Mouse (Mus musculus) forebrain, embryonic 14.5 days (tissue): ENCODE results near the gene Prr12. TPM values are rescaled to one million over a fixed set of nuclear protein-coding genes. Genes with fewer than 3 reads are reported as not detected.
A peak's percentile ranks its signal among the peaks of the same experiment; 100 is the strongest.

ENCODE experiments used
- ATAC-seq: fragments of 200-750 bp; cut with Nextera tagmentation; 2 replicates; pipeline ENCODE4 v1.8.0; 2017; ENCODE audit warnings: mild to moderate bottlenecking, moderate library complexity
- DNase-seq: peaks from one replicate; pipeline ENCODE4 v3.0.0-alpha.2; 2015; ENCODE audit warnings: low spot score
- H3K27ac ChIP-seq: fragments of 300-500 bp; sonication (generic); 2 replicates; pipeline ENCODE4 v1.5.1; 2014; ENCODE audit warnings: low read depth, mild to moderate bottlenecking, control low read depth, low read length, moderate library complexity
- H3K27me3 ChIP-seq: fragments of 300-500 bp; sonication (generic); replicated peaks from 2 replicates; pipeline ENCODE4 v1.6.1; 2014; ENCODE audit warnings: low read length, control low read depth, mixed read lengths; ENCODE audit not compliant: control insufficient read depth, insufficient read depth
- H3K36me3 ChIP-seq: fragments of 300-500 bp; sonication (generic); 2 replicates; pipeline ENCODE4 v1.6.1; 2014; ENCODE audit warnings: low read length, control low read depth; ENCODE audit not compliant: control insufficient read depth, insufficient read depth
- H3K4me1 ChIP-seq: fragments of 300-500 bp; sonication (generic); 2 replicates; pipeline ENCODE4 v1.6.1; 2014; ENCODE audit warnings: antibody characterized with exemption, low read length, control low read depth; ENCODE audit not compliant: control insufficient read depth, insufficient read depth
- H3K4me2 ChIP-seq: fragments of 300-500 bp; sonication (generic); 2 replicates; pipeline ENCODE4 v1.6.1; 2014; ENCODE audit warnings: mild to moderate bottlenecking, control low read depth, low read length
- H3K4me3 ChIP-seq: fragments of 300-500 bp; sonication (generic); 2 replicates; pipeline ENCODE4 v1.5.1; 2014; ENCODE audit warnings: low read depth, low read length, control low read depth
- H3K9ac ChIP-seq: fragments of 300-500 bp; sonication (generic); 2 replicates; pipeline ENCODE4 v1.6.1; 2014; ENCODE audit warnings: mild to moderate bottlenecking, low read length, control low read depth, moderate library complexity
- H3K9me3 ChIP-seq: fragments of 300-500 bp; sonication (generic); replicated peaks from 2 replicates; pipeline ENCODE4 v1.6.1; 2016; ENCODE audit warnings: low read length, control low read depth, mixed read lengths; ENCODE audit not compliant: control insufficient read depth
- WGBS: fragments of 180-500 bp; shearing (Covaris S2); extraction: QIAGEN DNeasy Blood & Tissue Kit; methylation state at CpG from one replicate; pipeline ENCODE4 v1.1.7; 2014; 5-methylcytosine and 5-hydroxymethylcytosine counted together
- polyA plus RNA-seq: library from polyadenylated mRNA; unstranded; fragments of >200 nt; fragmentation: Nextera tagmentation; extraction: Ambion mirVana; gene quantifications from 2 replicates; pipeline ENCODE4 v1.2.1, GENCODE M21; 2014

Gene Prr12
- polyA plus RNA-seq, 1 experiment from 2014 or later: 13.6 TPM

DNA sequence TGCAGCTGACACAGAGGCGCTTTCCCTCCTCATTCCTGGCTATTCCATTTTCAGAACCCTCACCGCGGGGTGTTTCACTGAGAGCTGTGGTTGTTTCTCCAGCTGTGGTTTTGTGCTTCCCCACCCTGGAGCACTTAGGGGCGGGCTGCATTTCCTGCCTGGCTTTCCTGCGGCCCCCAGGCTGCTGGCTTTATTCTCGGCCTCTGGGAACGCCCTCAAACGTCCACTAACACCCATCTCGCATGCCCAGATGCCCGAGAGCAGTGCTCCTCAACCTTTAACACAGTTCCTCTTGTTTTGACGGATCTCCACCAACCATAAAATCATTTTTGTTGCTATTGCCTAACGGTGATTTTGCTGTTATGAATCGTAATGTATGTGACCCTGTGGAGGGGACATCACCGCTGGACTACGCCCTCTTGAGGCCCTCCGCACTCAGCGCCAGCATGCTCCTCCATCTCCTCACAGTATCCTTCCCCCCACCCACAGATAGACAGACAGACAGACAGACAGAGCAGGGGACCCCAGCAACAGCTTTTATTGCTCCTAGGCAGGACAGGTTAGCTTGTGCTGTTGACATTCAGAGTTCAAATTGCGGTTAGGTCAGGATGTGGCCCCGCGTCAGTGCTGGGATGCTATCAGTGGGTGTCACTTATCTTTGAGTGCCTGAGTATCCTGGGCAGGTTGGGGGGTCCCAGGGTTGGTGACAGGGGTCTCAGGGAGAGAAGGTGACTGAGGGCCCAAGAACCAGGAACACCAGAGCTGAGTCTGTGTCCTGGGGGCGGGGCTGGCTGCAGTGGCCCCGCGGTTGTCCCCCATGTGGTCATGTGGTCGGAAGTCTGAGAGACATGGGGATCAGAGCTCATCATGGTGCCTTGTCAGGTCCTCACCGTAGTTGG, 30.0 kb upstream of the Prr12 start:
- WGBS: 79% methylated on average over 25 of the region's 25 CpGs
- Histone ChIP-seq H3K9ac (no peak overlapping the region), H3K27me3 (no peaks in the 10 kb centered on the region), H3K9me3 (no peaks in the 10 kb centered on the region), H3K4me2 (no peak overlapping the region), H3K36me3 (peaks cover 27% of the 10 kb centered on the region), H3K4me3 (no peak overlapping the region), H3K4me1 (no peaks in the 10 kb centered on the region), H3K27ac (no peak overlapping the region)
- peak; percentile 24 for DNase-seq
- no peak for ATAC-seq

DNA sequence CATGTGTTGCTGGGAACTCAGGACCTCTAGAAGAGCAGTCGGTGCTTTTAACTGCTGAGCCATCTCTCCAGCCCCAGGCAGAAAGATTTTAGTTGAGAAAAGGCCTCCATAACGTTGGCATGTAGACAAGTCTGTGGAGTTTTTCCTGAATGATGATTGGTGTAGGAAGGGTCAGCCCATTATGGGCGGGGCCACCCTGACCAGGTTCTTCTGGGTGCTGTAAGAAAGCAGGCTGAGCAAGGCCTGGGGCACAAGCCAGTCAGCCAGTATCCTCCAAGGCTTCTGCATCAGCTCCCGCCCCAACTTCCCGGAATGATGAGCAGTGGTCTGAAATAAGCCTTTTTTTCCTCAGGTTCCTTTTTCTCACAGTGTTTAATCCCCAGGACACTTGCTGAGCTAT, 28.3 kb upstream of the Prr12 start:
- DNase-seq (no peak), ATAC-seq (no peak)
- no peak overlapping the region for H3K4me2 ChIP-seq
- peaks cover 33% of the 10 kb centered on the region for H3K36me3 ChIP-seq
- no peaks in the 10 kb centered on the region for H3K4me1 ChIP-seq
- H3K27ac ChIP-seq: no peak overlapping the region
- no peak overlapping the region for H3K9ac ChIP-seq
- WGBS: 43% methylated on average over 5 of the region's 5 CpGs
- H3K4me3 ChIP-seq: no peak overlapping the region
- H3K27me3 ChIP-seq: no peaks in the 10 kb centered on the region
- H3K9me3 ChIP-seq: no peaks in the 10 kb centered on the region

- Histone ChIP-seq H3K36me3 (peaks cover 38% of the 10 kb centered on the region), H3K9me3 (no peaks in the 10 kb centered on the region), H3K27me3 (no peaks in the 10 kb centered on the region), H3K9ac (no peak overlapping the region), H3K4me3 (no peak overlapping the region), H3K4me2 (no peak overlapping the region), H3K27ac (no peak overlapping the region), H3K4me1 (no peaks in the 10 kb centered on the region)
- peak; percentile 73 for ATAC-seq
- peak; percentile 92 for DNase-seq
- 2% methylated on average over 10 of the region's 10 CpGs for WGBS
Measured at GRCm38 (mm10) chr7:45079856-45080255, 27.2 kb upstream of the Prr12 start.

DNA sequence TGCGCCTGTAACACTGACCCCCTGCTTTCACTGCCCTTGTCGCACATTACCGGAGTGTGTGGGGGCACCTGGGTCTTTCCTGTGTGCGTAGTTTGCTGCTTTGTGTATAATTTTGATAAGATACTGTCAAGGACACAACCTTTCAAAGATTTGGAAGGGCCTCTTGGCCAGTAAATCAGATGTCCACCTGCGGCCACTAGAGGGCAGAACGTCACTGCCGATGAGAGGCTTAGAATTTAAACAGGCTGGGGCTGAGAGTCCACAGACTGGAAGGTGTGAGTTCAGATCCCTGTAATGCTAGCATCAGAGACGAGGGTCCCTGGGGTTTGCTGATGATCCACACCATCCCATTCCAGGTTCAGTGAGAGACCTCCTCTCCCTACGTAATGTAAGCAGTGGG, 25.8 kb upstream of the Prr12 start:
- no peak for ATAC-seq
- H3K9ac ChIP-seq: no peak overlapping the region
- H3K4me2 ChIP-seq: no peak overlapping the region
- no peaks in the 10 kb centered on the region for H3K27me3 ChIP-seq
- no peak overlapping the region for H3K4me3 ChIP-seq
- no peaks in the 10 kb centered on the region for H3K9me3 ChIP-seq
- 44% methylated on average over 9 of the region's 9 CpGs for WGBS
- H3K36me3 ChIP-seq: peaks cover 39% of the 10 kb centered on the region
- H3K4me1 ChIP-seq: no peaks in the 10 kb centered on the region
- H3K27ac ChIP-seq: no peak overlapping the region
- peak; percentile 77 for DNase-seq

DNA sequence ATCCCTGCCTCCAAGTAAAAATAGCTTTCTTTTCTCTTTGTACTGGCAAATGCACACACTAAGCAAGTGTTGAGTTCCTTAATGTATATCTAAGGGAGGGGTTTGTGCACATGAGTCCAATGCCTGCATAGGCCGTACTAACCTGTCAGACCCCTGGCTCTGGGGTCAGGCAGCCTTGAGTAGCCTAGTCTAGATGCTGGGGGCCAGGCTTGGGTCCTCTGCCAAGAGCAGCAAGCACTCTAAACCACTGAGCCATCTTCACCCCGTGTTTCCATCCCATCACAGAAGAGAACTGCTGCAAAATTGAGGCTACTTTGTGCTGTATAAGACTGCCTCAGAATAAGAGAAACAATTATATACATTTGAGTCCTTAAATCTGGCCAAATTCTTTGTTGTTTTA, 25.1 kb upstream of the Prr12 start:
- Histone ChIP-seq H3K9ac (no peak overlapping the region), H3K4me1 (no peaks in the 10 kb centered on the region), H3K27me3 (no peaks in the 10 kb centered on the region), H3K36me3 (peaks cover 34% of the 10 kb centered on the region), H3K4me2 (no peak overlapping the region), H3K27ac (no peak overlapping the region), H3K4me3 (no peak overlapping the region), H3K9me3 (no peaks in the 10 kb centered on the region)
- no peak for ATAC-seq
- DNase-seq: no peak
- 90% methylated on average over 2 of the region's 2 CpGs for WGBS

- H3K4me2 ChIP-seq: no peak overlapping the region
- 90% methylated on average over 14 of the region's 14 CpGs for WGBS
Measured at GRCm38 (mm10) chr7:45077322-45077721, 24.6 kb upstream of the Prr12 start.

GRCm38 (mm10) chr7:45076501-45076900, 23.8 kb upstream of the Prr12 start:
- no peak overlapping the region for H3K27ac ChIP-seq
- no peak overlapping the region for H3K4me3 ChIP-seq
- DNase-seq (no peak), ATAC-seq (no peak)
- H3K27me3 ChIP-seq: no peaks in the 10 kb centered on the region
- H3K9me3 ChIP-seq: no peaks in the 10 kb centered on the region
- H3K36me3 ChIP-seq: peaks cover 34% of the 10 kb centered on the region
- 91% methylated on average over 30 of the region's 30 CpGs for WGBS
- H3K9ac ChIP-seq: no peak overlapping the region
- no peaks in the 10 kb centered on the region for H3K4me1 ChIP-seq
- no peak overlapping the region for H3K4me2 ChIP-seq

More at GRCm38 (mm10) chr7:45077322-45077721, 24.6 kb upstream of the Prr12 start:
- no peak overlapping the region for H3K4me3 ChIP-seq
- ATAC-seq: no peak
- H3K27ac ChIP-seq: no peak overlapping the region
- no peaks in the 10 kb centered on the region for H3K27me3 ChIP-seq
- H3K4me1 ChIP-seq: no peaks in the 10 kb centered on the region
- H3K9me3 ChIP-seq: no peaks in the 10 kb centered on the region
- no peak for DNase-seq
- H3K9ac ChIP-seq: no peak overlapping the region
- peaks cover 34% of the 10 kb centered on the region for H3K36me3 ChIP-seq

DNA sequence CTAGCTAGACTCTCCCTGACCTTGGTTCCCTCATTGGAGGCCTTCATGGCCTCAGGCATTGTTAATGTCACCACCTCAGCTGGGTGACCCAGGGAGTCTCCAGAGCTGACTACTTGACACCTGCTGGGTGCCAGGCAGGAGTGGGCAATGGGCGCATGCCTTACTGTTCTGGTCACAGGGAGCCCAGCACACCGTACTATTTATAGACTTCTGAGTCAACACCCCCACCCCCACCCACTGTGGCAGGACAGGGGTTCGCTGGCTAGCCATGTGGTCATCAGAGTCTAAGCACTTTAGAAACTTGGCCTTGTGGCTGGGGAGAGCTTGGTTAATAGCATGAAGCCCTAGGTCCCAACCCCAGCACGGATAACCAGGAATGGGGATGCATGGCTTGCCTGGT, 22.7 kb upstream of the Prr12 start:
- Histone ChIP-seq H3K4me2 (no peak overlapping the region), H3K4me3 (no peak overlapping the region), H3K27ac (no peak overlapping the region), H3K36me3 (peaks cover 34% of the 10 kb centered on the region), H3K9ac (no peak overlapping the region), H3K27me3 (no peaks in the 10 kb centered on the region), H3K4me1 (no peaks in the 10 kb centered on the region), H3K9me3 (no peaks in the 10 kb centered on the region)
- WGBS: 90% methylated on average over 4 of the region's 4 CpGs
- no peak for DNase-seq
- no peak for ATAC-seq

GRCm38 (mm10) chr7:45073949-45074348, 21.3 kb upstream of the Prr12 start:
- DNase-seq: no peak
- Histone ChIP-seq H3K27me3 (no peaks in the 10 kb centered on the region), H3K9ac (no peak overlapping the region), H3K9me3 (no peaks in the 10 kb centered on the region), H3K4me1 (no peaks in the 10 kb centered on the region), H3K4me3 (no peak overlapping the region), H3K27ac (no peak overlapping the region), H3K36me3 (peaks cover 34% of the 10 kb centered on the region), H3K4me2 (no peak overlapping the region)
- no peak for ATAC-seq
- 87% methylated on average over 12 of the region's 12 CpGs for WGBS
